Mouse (Mus musculus) lung, postnatal 0 days (tissue): ENCODE data around the gene Lcorl.

Experiments
- CTCF ChIP-seq: IDR thresholded peaks from 2 replicates; pipeline ENCODE4 v1.5.1; 2016; ENCODE audit warnings: antibody characterized with exemption, mild to moderate bottlenecking
- EP300 ChIP-seq: IDR thresholded peaks from 2 replicates; pipeline ENCODE4 v1.6.1; 2016; ENCODE audit warnings: antibody characterized with exemption, mild to moderate bottlenecking, control low read depth

DNA sequence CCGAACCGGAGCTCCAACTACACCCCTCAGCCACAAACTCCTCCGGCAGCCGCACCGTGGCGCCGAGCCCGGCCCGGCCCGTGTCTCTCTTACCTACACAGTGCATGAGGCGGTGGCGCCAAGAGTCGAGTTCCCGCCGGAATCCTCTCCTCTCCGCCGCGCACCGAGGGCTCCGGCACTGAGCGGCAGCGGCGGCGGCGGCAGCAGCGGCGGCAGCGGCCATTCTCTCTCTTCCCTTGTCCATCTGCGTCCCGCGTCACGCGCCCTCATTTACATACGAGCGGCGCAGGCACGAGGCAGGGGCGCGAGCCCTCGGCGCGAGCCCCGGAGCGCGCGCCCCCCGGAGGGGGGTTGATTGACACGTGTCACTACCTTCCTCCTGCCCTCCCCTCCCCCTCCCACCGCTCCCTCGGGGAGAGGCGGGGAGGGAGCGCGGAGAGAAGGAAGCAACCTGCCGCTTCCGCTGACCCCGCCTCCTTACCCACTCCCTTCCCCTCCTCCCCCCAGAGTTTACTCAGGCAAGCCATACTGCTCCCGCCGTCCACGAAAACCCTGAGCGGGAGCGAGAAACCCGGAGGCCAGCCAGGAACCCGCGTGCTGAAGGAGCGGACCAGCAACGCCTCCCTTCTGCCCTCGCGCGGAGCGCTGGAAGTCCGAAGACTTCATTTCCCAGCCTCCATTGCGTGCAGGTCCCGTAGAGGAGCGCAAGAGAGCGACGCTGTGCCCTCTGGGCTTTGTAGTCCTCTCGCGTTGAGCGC lies at the start of gene Lcorl:
- TF ChIP-seq CTCF: peak; percentile 60
- no peak for TF ChIP-seq EP300
